Mouse (Mus musculus): Measurements from ENCODE around the gene Atp5d.
A peak's percentile ranks its signal among the peaks of the same experiment; 100 is the strongest.

The Atp5d gene

DNA sequence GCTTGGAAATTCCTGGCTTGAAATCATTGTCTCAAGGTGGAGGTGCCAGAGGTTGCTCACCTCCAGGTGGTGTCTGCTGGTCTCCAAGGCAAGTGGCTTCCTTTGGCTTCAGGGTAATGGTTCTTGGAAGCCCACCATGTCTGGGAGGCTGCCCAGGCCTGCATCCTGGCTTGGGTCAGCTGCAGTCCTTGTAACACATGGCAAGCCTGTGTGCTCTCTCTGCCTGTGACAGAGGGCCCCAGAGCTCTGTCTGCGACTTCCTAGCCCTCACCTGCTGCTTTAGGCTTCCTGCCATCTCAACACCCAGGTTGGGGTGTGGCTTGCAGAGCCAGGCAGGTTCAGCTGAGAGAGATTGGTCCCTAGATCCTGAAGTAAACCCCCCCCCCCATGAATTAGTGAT, 20.7 kb upstream of the Atp5d start:
- no peak for DNase-seq (ENCODE audit: low spot score)

DNA sequence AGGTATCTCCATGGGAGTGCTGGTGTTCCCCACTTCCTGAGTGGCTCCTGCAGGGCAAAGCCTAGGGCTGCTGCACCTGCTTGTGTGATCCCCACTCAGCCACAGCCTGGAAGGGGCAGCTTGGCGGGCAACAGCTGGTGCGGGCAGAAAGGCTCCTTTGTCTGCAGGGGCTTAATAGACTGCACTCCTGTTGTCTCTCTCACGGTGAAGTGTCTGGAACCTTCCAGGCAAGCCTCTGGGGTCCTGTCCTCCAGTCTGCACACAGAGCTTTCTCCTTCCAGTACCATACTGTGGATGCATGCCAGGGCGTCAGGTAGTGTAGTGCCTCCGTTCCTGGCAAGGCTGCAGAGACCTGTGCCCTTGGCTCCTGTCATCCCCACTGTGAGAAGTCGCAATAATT, 19.9 kb upstream of the Atp5d start:
- DNase-seq (ENCODE audit: low spot score), result no peak

DNA sequence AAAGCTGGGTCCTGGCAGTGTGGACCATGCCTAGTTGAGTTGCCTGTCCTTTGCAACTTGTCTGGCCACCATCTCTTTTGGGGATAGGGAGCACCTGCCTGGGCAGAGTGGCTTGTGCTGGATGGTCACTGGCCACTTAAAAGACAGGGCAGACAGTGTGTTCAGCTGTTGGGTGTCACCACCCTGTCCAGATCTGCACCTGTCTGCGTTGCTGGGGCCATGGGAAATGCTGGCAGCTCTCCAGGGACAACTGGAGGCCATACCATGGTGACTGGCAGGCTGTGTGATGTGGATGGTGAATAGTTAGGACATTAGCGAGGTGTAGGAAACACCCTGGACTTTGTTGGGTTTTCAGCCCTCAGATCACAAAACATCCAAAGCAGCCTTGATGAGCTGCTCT, 18.3 kb upstream of the Atp5d start:
- no peak for DNase-seq (ENCODE audit: low spot score)

DNA sequence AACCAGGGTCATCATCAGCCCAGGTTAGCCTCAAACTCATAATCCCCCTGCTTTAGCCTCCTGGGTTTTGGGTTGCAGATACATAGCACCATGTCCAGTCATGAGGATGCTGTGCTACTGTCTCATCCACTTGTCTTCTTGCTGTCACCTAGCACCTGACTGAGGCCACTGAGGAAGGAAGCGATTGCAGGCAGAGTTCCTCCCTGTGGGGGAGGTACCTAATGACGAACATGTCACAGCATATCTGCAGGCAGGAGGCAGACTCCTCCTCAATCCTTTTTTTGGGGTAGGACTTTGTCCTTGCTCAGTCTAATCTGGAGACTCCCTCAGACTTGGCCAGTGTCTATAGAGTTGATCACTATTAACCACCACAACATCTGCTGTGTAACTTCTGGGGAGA, 16.8 kb upstream of the Atp5d start:
- DNase-seq (ENCODE audit: low spot score), result no peak

DNA sequence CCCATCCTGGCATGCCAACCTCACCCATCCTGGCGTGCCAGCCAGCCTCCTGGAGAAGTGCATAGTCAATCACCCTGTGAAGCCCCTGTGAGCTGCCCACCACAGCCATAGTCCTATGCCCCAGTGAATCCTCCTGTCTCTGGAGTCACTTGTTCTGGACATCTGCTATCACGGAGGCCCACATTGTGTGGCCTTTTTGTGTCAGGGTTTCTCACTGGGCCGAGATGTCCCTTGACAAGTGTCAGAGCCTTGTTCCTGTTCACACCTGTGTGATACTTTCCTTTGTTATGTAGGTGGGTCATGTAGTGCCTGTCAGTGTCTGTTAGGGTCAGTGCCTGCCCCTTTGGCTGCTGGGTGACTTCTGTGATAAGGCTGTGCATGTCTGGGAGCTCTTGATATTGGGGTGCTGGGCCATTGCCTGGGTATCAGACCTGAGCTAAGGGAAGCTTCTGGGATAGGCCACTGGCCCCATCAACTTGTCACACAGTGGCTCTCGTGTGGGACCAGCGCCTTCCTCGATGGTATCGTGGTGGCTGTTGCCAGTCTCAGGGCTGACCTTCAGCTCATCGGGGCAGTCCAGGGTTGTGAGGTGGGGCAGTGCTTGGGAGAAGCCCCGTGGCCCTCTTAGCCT, 14.4 kb upstream of the Atp5d start:
- no peak for DNase-seq (ENCODE audit: low spot score)

DNA sequence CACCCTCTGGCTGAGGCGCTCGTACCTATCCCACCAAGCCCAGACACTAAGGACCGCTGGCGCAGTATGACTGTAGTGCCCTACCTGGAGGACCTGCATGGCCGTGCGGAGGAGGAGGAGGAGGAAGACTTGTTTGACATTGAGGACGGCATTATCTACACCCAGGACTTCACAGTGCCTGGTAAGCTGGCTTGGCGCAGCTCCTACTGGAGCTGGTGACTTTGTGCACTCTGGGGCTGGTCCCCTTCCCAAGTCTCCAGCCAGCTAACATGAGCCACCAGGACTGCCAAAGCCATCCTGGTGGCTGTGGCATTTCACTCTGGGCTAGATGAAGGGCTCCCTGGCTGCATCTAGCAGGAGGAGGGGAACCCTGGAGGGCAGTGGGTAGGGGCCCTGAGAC, 10.5 kb upstream of the Atp5d start:
- no peak for DNase-seq (ENCODE audit: low spot score)

DNA sequence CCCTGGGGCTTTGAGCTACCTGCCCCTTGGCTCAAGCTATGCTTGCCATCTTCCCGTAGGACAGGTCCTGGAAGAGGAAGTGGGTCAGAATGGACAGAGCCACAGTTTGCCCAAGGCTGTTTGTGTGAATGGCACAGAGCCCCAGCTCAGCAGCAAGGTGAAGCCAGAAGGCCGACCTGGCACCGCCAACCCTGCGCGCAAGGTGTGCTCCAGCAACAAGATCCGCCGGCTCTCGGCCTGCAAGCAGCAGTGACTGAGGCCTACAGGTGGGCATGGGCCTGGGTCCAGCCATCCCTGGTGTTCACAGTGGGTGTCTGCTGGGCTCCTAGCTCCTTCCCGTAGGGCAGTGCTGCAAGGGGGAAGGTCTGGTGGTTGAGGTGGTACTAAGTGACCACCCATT, 8.6 kb upstream of the Atp5d start:
- no peak for DNase-seq (ENCODE audit: low spot score)

DNA sequence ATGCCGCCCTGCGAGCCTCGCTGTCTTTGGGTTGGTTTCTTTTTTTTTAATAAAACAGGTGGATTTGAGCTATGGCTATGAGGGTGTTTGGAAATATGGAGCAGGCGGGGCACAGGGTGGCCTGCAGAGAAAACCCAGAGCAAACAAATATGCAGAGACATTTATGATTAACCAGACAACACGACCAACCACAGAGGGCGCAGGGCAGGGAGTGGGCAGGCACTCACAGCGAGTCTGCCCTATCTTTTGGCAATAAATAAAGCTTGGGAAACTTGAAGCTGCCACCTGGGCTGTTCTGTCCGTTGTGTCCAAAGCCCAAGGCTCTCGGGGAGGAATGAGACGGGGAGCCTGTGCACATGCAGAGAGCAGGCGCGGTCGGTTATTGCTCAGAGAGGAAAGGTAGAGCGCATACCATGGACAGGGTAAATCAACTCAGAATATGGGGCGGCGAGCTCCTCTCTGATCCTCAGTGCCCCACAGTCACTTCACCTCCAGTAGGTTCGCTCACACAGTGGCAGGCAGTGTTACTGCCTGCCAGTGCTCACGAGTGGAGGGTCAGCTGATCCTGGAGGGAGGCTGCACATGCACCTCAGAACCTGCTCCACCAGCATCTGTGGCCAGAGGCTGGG, 7.9 kb upstream of the Atp5d start:
- no peak for DNase-seq (ENCODE audit: low spot score)

DNA sequence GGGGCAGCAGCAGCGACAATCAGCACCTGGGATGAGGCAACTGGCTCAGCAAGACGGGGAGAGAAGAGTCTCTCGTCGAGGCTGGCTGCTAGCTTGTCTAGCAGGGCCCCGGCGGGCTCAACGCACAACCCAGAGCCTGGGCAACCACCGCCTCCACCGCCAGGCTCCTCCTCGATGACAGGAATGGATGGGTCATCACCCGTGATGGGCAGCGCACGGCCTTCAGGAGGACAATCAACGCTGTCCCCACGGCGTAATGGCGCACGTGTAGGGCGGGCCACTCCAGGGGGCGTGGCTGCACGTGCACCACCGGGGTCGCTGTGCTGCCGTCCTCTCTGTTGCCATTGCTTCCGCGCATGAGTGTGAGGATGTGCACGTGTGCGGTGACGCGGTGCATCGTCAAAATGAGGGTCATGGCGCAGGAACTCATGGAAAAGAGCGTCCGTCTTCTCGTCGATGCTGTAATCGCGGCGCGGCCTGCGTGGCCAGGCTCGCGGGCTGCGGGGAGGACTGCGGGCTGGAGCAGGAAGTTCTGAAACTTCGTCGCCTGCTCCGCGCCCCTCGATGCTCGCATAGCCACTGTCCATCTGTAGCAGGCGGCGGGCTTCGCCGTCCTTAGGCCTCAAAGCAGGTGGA, 7.0 kb upstream of the Atp5d start:
- DNase-seq (ENCODE audit: low spot score), result no peak

DNA sequence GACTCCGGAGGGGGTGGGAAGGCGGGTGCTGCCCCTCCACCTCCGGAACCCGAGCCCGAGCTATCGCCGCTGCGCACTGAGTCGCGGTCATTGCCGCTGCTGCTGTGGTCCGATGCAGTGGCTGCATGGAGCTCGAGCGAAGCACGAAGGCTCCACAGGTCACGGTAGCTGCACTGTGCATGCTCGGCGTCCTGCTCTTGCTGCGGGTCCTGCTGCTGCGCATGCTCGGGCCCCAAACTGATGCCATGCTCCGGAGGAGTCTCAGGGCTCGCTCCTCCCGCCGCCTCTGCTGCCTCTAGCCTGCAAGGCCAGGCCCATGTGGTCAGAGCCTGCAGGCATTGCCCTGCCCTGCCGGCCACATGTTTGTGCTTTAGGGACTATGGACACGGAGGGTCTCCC, 6.5 kb upstream of the Atp5d start:
- no peak for DNase-seq (ENCODE audit: low spot score)

DNA sequence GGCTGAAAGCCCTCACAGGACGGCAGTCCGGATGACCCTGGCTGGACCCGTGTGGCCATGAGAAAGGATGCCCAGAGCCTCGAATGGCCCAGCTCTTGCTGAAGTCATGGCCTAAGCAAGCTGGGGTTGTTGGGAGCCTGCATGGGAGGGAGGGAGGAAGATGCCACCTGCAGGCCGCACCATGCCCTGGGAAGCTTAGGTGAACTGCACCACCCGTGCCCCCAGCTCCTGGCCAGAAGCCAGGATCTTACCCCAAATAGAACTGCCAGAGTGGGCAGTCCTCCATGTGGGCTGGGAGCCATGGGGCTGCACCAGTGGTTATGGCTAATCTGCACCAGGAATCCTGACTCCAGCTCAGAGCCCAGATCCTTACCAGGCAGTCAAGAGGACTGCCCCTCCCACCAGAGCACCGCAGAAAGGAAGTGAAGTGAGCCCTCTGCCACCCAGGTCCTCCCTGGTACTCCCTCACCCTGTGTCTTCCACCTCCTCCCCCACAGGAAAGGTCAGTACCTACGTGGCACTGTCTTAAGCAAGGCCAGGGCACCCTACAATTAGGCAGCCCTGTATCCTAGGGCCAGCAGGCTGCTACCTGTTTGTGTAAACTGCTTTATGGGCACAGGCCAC, 5.1 kb upstream of the Atp5d start:
- no peak for DNase-seq (ENCODE audit: low spot score)

DNA sequence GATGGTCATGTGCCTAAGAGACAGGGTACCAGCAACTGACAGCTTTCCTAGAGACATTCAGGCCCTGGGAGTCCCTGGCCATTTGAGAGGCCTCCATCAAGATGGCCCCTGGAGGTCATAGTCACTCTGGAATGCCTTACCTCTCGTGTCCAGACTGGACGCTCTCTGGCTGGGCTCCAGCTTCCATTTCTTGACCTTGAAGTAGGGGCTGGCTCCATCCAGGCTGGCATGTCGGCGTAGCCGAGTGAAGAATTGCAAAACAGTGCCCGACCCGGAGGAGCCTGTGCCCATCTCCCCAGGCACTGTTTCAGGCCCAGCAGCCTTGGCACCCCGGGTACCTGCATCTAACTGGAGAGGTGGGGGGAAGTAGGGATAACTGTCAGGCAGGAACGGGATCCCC, 4.0 kb upstream of the Atp5d start:
- no peak for DNase-seq (ENCODE audit: low spot score)

DNA sequence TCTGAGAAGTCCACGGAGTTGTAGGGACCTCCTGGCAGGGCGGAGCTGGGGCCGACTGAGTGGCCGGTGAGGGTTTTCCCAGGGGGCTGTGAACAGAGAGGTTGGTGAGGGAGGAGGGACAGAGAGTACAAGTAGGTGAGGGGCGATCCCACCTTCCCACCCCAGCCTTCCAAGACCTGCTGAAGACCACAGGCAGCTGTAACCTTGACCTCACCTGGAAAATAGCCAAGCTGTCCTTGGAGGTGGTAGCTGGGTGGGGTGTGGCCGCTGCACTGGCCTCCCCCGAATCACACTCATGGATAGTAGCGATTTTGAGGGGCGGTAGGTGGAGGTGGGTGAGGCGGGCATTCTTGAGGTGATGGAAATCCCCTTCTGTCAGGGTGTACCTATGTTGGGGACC, 3.3 kb upstream of the Atp5d start:
- no peak for DNase-seq (ENCODE audit: low spot score)

DNA sequence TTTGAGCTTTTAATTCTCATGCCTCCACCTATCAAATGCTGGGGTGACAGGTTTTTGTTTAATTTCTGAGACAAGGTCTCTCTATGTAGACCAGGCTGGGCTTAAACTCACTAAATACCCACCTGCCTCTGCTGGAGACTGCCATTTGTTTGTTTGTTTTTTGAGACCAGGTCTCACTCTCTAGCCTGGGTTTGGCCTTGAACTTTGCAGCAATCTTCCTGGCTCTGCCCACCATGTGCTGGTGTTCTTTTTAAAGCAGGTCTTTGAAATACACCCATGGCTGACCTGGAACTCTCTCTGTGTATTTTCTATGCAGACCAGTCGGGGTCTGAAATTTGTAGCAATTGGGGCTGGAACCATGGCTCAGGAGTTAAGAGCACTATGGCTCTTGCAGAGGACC, 2.8 kb upstream of the Atp5d start:
- DNase-seq (ENCODE audit: low spot score), result no peak

DNA sequence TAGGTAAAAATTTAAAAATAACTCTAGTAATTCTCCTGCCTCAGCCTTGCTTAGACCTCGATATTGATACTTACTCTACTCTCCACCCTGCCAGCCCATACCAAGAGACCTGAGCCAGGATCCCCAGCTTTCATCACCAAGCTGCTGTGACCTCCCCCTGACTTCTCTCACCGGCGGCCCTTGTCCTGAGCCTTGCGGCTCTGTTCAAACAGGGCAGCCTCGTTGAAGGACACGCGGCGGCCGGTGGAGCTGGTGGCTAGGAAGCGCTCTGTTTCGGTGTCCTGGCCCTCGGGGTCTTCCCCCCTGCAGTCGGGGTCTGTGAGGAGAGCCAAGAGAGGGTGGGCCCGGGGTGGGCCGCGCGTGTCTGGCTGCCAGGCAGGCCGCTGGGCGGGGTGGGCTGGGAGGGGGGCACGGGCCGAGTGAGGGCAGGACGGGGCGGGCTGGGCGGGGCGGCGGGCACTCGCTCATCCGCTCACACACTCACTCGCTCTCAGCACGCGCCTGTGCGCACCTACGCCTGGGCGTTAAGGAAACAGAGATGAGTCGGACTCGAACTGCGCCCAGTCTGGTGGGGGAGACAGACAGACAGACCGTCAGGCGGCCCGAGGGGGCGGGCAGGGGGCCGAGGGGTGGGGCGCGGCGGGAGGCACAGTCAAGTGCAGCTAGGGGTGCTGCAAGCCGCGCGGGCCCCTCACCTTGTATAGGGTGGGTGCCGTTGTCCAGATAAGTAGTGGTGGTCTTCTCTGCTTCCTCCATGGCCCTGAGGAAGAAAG, 2.1 kb upstream of the Atp5d start:
- DNase-seq (ENCODE audit: low spot score), result no peak

DNA sequence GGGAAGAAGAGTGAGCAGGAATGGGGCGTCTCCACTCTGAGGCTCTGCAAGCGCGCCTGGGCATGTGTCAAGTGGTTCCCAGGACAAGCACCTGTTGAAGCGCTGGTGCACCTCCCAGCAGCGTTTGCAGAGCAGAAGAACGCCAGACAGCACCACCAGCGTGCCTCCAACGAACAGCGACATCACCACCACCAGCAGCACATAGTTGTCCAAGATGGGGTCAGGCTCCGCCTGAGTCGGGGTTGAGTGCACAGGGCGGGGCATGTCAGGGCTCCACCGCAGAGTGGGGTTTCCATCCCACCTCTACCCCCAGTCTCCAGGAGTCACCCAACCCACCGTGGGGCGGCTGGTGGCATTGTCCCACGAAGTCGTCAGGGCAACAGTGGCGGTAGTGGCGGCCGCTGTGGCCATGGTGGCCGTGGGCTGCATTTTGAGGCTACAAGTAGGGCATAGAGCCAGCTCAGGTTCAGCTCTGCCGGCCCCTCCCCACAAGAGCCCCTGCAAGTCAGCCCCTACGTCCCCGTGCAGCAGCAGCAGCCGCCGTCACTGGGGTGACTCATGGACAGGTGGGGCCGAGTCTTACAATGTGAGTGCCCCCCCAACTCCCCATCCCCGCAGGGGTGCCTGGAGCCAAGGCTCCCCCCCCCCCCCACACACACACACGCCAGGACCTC, 1.3 kb upstream of the Atp5d start:
- no peak for DNase-seq (ENCODE audit: low spot score)

DNA sequence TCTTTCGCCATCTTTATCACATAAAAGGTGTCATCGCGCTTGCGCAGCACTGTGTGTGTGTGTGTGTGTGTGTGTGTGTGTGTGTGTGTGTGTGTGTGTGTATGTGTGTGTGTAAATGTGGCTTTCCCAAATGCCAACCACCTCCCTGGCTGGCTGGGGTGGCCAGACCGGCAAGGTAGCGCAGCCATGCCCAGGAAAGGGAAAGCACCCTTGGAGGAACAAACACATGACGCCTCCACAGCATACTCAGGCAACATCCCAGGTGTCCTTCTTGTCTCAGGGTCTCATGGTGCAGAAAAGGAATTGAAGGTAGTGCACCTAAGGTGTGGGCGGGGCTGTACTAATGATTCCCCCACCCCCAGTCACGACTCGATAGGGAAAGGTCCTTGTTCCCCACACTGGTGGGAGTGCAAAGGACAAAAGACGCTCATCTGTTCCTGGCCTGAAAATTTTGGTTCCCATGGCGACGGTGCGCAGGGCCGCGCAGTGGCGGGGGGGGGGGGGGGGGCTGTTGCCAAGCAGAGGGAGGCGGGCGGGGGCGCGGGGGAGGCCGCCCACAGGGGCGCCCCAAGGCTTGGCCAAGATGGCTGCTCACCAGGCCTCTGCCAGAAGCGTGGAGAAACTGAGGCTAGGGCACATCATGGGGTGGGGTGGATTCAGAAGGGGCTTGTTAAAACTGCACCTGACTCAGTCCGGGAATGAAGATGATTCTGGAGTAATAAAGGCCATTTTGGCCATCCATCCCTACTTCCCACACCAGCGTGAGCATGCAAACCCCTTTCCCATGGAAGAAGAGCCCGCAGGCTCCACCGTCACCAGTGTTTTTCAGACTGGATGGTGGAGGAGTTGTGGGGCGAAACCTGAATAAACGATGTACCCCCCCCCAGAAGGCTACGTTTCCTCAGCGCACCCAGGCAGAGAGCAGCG, 543 bp upstream of the Atp5d start:
- no peak for DNase-seq (ENCODE audit: low spot score)

DNA sequence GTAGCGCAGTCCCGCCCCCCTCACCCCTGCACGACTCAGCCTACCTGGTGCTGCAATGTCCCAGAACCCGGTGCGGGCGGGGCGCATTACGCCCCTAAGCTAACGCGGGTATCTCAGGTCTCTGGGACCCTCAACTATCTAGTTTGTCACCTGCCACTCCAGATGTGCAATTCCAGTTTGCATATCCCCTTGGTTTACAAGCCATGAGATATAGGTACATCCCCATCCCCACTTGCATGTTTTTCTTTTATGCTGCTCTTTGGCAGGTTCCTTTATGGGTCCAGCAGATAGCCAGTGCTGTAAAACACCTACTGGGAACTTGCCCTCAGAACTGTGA, 975 bp downstream of the Atp5d start:
- DNase-seq (ENCODE audit: low spot score), result no peak

DNA sequence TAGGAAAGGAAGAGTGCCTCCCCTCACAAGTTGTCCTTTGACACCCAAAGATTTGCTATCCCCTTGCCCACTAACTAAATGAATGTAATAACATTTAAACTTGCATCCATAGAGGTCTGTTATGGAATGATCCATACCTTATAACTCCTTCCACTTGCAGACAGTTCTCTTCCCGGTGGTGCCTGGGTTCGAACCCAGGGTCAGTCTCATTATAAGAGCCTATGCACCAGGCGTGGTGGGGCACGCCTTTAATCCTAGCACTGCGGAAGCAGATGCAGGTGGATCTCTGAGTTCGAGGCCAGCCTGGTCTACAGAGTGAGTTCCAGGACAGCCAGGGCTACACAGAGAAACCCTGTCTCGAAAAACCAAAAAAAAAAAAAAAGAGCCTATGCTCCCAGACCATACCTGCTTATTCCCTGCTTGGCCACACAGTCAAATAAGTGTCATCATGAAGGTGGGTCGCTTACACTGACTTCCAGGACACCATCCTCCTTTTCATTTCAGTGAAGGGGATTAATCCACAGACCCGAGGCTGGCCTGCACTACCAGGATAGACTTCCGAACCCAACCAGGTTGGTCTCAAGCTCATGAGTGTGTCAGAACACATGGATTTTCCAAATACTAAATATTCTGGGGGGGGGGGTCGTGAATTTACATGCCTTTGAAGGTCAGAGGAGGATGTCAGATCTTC, 1.7 kb downstream of the Atp5d start:
- no peak for DNase-seq (ENCODE audit: low spot score)

DNA sequence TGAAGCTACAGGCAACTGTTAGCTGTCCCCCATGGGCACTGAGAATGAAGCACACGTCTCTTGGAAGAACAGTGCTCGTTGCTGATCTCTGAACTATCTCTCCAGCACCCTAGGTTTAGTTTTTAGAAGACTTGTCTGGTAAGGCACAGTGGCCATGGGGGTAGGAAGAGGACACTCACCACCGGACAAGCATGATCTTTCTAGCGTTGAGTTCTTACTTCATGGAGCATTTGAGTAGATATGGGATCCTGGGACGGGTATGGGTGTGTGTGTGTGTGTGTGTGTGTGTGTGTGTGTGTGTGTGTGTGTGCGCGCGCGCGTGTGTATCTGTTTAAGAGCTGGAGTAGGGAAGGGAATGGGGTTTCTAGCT, 2.2 kb downstream of the Atp5d start, which contains the start of gene Cbarp:
TSS of gene Cbarp (minus strand) at position 170 of the 370 bp plus-strand sequence.
- no peak for DNase-seq (ENCODE audit: low spot score)

DNA sequence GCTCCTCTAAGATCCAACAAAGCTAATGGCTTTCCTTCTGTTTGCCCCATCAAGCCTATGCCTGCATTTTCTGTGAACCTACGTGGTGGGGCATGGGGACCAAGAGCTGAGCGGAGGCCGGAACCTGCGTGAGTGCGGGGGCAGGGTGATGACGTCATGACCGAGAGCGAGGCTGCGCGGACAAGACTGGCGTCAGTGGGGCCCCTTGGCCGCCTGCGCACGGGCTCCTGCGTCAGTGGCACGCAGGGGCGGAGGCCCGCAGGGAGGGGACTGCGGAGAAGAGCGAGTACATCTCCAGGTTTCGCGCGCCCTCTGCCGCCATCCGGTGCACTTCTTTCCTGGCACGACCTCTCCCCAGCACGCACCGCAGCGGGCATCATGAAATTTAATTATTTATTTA, 2.8 kb downstream of the Atp5d start:
- peak; percentile 98 for DNase-seq (ENCODE audit: low spot score)
